Mouse (Mus musculus) olfactory bulb, adult 2 months (tissue): ENCODE data around the gene Psmd6. TPM values are rescaled to one million over a fixed set of nuclear protein-coding genes. Genes with fewer than 3 reads are reported as not detected.

Experiments
- H3K27ac ChIP-seq: fragments of 200-500 bp; 2 replicates; pipeline ENCODE4 v1.5.1; 2012; ENCODE audit warnings: low read depth, low read length; ENCODE audit not compliant: insufficient read depth
- H3K4me1 ChIP-seq: fragments of 200-500 bp; 2 replicates; pipeline ENCODE4 v1.6.1; 2012; ENCODE audit warnings: low read length; ENCODE audit not compliant: control insufficient read depth, insufficient read depth
- H3K4me3 ChIP-seq: fragments of 200-500 bp; 2 replicates; pipeline ENCODE4 v1.5.1; 2012; ENCODE audit warnings: mild to moderate bottlenecking, low read depth, low read length, moderate library complexity; ENCODE audit not compliant: insufficient read depth
- CTCF ChIP-seq: fragments of 200-500 bp; IDR thresholded peaks from 2 replicates; pipeline ENCODE4 v1.5.1; 2012; ENCODE audit warnings: low read depth, mild to moderate bottlenecking, low read length, moderate library complexity; ENCODE audit not compliant: insufficient read depth
- POLR2A ChIP-seq: fragments of 200-500 bp; IDR thresholded peaks from 2 replicates; pipeline ENCODE4 v1.6.1; 2012; ENCODE audit warnings: mild to moderate bottlenecking, low read depth, low read length, moderate library complexity; ENCODE audit not compliant: insufficient read depth
- WGBS: fragments of 180-500 bp; shearing (Covaris S2); methylation state at CpG from one replicate; pipeline ENCODE4 v1.1.7; 2018; 5-methylcytosine and 5-hydroxymethylcytosine counted together
- polyA plus RNA-seq: library from polyadenylated mRNA; stranded (reverse); fragments of >200 nt; gene quantifications from 2 replicates; pipeline ENCODE4 v1.2.4, GENCODE M21; 2012; ENCODE audit warnings: low replicate concordance; ENCODE audit not compliant: missing spikeins, insufficient read depth, insufficient read length

Psmd6 gene
- polyA plus RNA-seq, 1 experiment, result not detected

- no peak for TF ChIP-seq POLR2A
- TF ChIP-seq CTCF, result no peak
- H3K4me3 ChIP-seq, result peak overlapping the region; percentile 35
- peaks cover 9% of the 10 kb centered on the region; the same call in 1 of the 2 replicates for H3K4me1 ChIP-seq
- 34% methylated on average over 10 of the region's 10 CpGs for WGBS
- peak overlapping the region; percentile 93 for H3K27ac ChIP-seq
Observed at GRCm38 (mm10) chr14:14067648-14068472, 52.9 kb downstream of the Psmd6 start.

GRCm38 (mm10) chr14:14066241-14066640 is 54.5 kb downstream of the Psmd6 start:
- 81% methylated on average over 6 of the region's 6 CpGs for WGBS
- Histone ChIP-seq H3K4me3 (no peak overlapping the region), H3K27ac (no peak overlapping the region), H3K4me1 (peaks cover 9% of the 10 kb centered on the region; the same call in 1 of the 2 replicates)
- TF ChIP-seq POLR2A (no peak), CTCF (no peak)

DNA sequence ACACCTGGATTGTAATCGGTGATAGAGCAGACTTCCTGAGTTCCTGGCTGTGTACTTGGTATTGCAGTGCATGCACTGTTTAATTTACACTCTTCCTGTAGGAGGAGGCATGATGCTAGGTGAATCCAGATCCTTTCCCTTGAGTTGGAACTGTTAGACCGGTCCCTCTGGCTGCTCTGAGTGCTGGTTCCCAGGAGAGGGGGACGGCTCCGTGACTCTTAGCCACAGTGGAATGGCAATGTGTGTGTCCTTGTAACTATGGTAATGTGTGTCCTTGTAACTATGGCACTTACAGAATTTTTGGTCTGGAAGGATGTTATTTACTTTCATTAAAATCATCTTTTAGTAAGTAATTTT is 55.7 kb downstream of the Psmd6 start:
- H3K4me3 ChIP-seq, result no peak overlapping the region
- WGBS, result 43% methylated on average over 4 of the region's 4 CpGs
- H3K27ac ChIP-seq, result 0 out of 2 replicates have a peak overlapping the region, but pooled peaks have one; percentile 25
- peaks cover 9% of the 10 kb centered on the region; the same call in 1 of the 2 replicates for H3K4me1 ChIP-seq
- TF ChIP-seq CTCF, result no peak
- TF ChIP-seq POLR2A, result no peak

- Histone ChIP-seq H3K27ac (0 out of 2 replicates have a peak overlapping the region, but pooled peaks have one; percentile 25), H3K4me1 (peaks cover 9% of the 10 kb centered on the region; the same call in 1 of the 2 replicates), H3K4me3 (no peak overlapping the region)
- WGBS, result 17% methylated on average over 5 of the region's 5 CpGs
- TF ChIP-seq POLR2A (no peak), CTCF (no peak)
Observed at GRCm38 (mm10) chr14:14064486-14065141, 56.2 kb downstream of the Psmd6 start.

DNA sequence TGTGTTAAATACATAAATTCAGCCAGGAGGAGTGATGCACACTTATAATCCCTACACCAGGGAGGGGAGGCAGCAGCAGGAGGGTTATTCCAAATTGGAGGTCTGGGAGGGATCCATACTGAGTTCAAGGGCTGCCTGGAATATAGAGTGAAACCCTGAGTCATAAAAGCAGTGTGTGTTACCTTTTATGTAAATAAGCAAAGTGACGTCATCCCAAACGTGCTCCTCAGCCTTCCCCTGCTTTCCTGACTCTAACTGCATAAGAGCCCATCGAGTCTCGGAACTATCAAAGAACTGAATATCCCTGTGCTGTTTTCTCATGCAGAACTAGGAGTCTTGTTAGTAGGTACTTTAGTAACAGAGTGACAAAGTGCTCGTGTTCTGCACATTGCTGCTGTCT is 57.4 kb downstream of the Psmd6 start:
- TF ChIP-seq POLR2A (no peak), CTCF (no peak)
- H3K4me1 ChIP-seq, result peaks cover 9% of the 10 kb centered on the region; the same call in 1 of the 2 replicates
- H3K4me3 ChIP-seq, result no peak overlapping the region
- 53% methylated on average over 5 of the region's 5 CpGs for WGBS
- no peak overlapping the region for H3K27ac ChIP-seq

- WGBS, result 84% methylated on average over 11 of the region's 11 CpGs
- TF ChIP-seq CTCF (no peak), POLR2A (no peak)
- H3K27ac ChIP-seq, result no peak overlapping the region
- peaks cover 5% of the 10 kb centered on the region; the same call in 1 of the 2 replicates for H3K4me1 ChIP-seq
- no peak overlapping the region for H3K4me3 ChIP-seq
Observed at GRCm38 (mm10) chr14:14062531-14063245, 58.1 kb downstream of the Psmd6 start.

Other genes starting within 250 kb of the Psmd6 start
- gene Gm281, start 206.5 kb downstream of the Psmd6 start, polyA plus RNA-seq, result not detected in 2 replicates
- not detected in 2 replicates for gene Atxn7, start 159.5 kb downstream of the Psmd6 start, polyA plus RNA-seq
- gene Thoc7, start 159.1 kb downstream of the Psmd6 start, polyA plus RNA-seq, result 449 TPM in 1 of 2 replicates, not detected in the other
- not detected in 2 replicates for gene Olfr720, start 65.9 kb upstream of the Psmd6 start, polyA plus RNA-seq
- not detected in 2 replicates for gene Olfr31, start 201.8 kb upstream of the Psmd6 start, polyA plus RNA-seq
- not detected in 2 replicates for gene Il3ra, start 225.3 kb upstream of the Psmd6 start, polyA plus RNA-seq